Mouse (Mus musculus): ENCODE results near the gene Aldh1l2. TPM values are rescaled to one million over a fixed set of nuclear protein-coding genes. Genes with fewer than 3 reads are reported as not detected.
A peak's percentile ranks its signal among the peaks of the same experiment; 100 is the strongest.
"Not testable (repeated sequence)": the region's sequence is repeated elsewhere in the genome, so short reads cannot be mapped to it uniquely, and the experiment has no call there.

The Aldh1l2 gene
- 1 to 10 TPM; 1.5 to 2.5 TPM for total RNA-seq (2021)
- long read RNA-seq, experiment 1, partial matches to known transcripts = 0 of 1 reads
- long read RNA-seq, experiment 1, other reads (novel, unspliced or antisense) = 1 of 1 reads
- long read RNA-seq, experiment 2 = 0 reads

GRCm38 (mm10) chr10:83533910-83534283 lies at the start of gene Aldh1l2:
Aldh1l2 (minus strand) TSS chr10:83534140.
- DNase-seq = peak; percentile 84

GRCm38 (mm10) chr10:83565449-83566441 lies 31.8 kb upstream of the Aldh1l2 start:
- DNase-seq = no peak

- no peak for DNase-seq
Observed at GRCm38 (mm10) chr10:83563005-83563404, 29.1 kb upstream of the Aldh1l2 start.

GRCm38 (mm10) chr10:83545341-83545740 lies 11.4 kb upstream of the Aldh1l2 start:
- DNase-seq = no peak

- DNase-seq = peak; percentile 76
Observed at GRCm38 (mm10) chr10:83544103-83544479, 10.2 kb upstream of the Aldh1l2 start.

- DNase-seq = peak; percentile 98
Observed at GRCm38 (mm10) chr10:83543439-83544102, 9.6 kb upstream of the Aldh1l2 start, which contains the start of gene Washc4. Washc4 (plus strand) TSS chr10:83543752.

- no peak for DNase-seq
Observed at GRCm38 (mm10) chr10:83542241-83542640, 8.3 kb upstream of the Aldh1l2 start.

- DNase-seq = peak; percentile 10
Observed at GRCm38 (mm10) chr10:83540092-83540491, 6.2 kb upstream of the Aldh1l2 start.

- no peak for DNase-seq
Observed at GRCm38 (mm10) chr10:83539311-83539980, 5.5 kb upstream of the Aldh1l2 start.

GRCm38 (mm10) chr10:83536436-83536835 lies 2.5 kb upstream of the Aldh1l2 start:
- DNase-seq = no peak

GRCm38 (mm10) chr10:83533258-83533909 lies 556 bp downstream of the Aldh1l2 start:
- DNase-seq = peak; percentile 82

- DNase-seq = no peak
Observed at GRCm38 (mm10) chr10:83530384-83530967, 3.5 kb downstream of the Aldh1l2 start.

- not testable (repeated sequence) for DNase-seq
Observed at GRCm38 (mm10) chr10:83524238-83524637, 9.7 kb downstream of the Aldh1l2 start.

GRCm38 (mm10) chr10:83520990-83521389 lies 12.9 kb downstream of the Aldh1l2 start:
- no peak for DNase-seq

GRCm38 (mm10) chr10:83513736-83514135 lies 20.2 kb downstream of the Aldh1l2 start:
- DNase-seq = no peak

GRCm38 (mm10) chr10:83511304-83511703 lies 22.6 kb downstream of the Aldh1l2 start:
- DNase-seq = no peak

- peak; percentile 6 for DNase-seq
Observed at GRCm38 (mm10) chr10:83508962-83509660, 24.8 kb downstream of the Aldh1l2 start.

- DNase-seq = no peak
Observed at GRCm38 (mm10) chr10:83497321-83497720, 36.6 kb downstream of the Aldh1l2 start.

- no peak for DNase-seq
Observed at GRCm38 (mm10) chr10:83490506-83490905, 43.4 kb downstream of the Aldh1l2 start.

- no peak for DNase-seq
Observed at GRCm38 (mm10) chr10:83477286-83477685, 56.7 kb downstream of the Aldh1l2 start.

- no peak for DNase-seq
Observed at GRCm38 (mm10) chr10:83475226-83475625, 58.7 kb downstream of the Aldh1l2 start.
